Mouse (Mus musculus): ENCODE data around the gene Nipal3.

DNA sequence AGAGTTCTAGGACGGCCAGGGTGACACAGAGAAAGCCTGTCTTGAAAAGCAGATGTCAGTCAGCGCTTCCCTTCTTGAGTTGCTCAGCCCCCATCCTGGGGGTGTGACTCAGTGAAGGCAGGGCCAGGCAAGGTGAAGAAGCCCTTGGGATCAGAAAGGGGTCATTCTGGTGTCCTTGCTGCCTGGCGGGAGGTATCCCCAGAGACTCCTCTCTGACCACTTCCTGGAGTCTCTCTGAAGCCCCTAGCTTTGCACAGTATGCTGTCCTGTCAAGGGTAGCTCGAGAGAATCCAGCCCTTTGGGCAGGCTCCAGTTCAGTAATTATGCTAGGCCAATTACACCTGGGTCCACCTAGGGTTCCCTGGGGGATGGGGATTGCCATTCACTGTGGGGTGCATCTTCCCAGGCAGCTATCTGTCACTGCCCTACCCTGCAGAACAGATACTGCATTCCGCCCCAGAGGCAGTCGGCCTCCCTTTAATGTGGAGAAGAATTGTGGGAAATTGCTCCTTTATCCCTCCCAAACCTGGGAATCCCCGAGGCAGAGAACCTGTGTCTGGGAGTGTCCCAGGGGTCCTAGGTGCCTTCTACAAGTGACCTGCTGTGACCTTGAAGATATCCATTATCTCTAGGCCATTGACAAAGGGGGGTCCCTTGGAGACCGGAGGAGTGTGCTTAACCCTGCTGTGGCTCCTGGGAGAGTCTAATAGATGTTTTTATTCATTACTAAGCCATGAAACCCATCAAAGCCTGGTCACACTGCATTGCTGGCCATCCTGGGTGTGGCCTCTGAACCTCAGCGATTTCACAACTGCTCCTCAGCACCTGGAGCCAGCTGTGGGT is 37.2 kb upstream of the Nipal3 start:
- TF ChIP-seq GATA1 (IDR thresholded peaks at IDR 0.05; ENCODE audit: borderline replicate concordance, low read length), result no peak
- TF ChIP-seq FLI1 (IDR thresholded peaks at IDR 0.05; ENCODE audit: low read length), result no peak
